Mouse (Mus musculus): ENCODE measurements around the gene Mcm6.
"Not testable (repeated sequence)": the region's sequence is repeated elsewhere in the genome, so short reads cannot be mapped to it uniquely, and the experiment has no call there.

Gene Mcm6

DNA sequence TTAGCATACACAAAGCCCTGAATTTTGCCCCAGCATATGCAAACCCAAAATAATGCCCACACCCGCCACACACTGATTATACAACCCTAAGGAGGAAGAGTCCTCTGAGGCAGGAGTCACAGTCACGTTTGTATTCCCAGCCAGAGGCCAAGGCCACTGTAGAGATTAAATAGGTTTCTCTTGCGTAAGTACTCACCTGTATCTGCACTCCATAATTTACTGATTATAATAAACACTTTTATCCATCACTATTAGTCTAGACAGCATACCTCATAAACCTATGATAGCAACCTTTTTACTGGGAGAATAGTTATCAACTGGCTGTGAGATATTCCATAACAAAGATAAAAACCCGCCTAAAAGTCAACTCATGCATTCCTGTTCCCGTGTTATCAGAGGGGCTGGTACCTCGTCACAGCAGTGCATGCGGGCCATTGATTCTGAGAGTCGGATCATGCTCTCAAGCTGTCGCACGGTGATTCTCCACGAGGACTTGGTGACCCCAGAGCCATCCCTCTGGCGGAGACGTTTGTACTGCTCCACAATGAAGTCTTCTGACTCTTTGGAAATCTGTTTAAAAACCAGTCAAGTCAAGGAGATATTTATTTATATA is 21.6 kb downstream of the Mcm6 start:
- no peak for DNase-seq (ENCODE audit: extremely low read depth, insufficient read length, low spot score)

GRCm38 (mm10) chr1:128330313-128330712 is 29.2 kb downstream of the Mcm6 start:
- DNase-seq (ENCODE audit: extremely low read depth, insufficient read length, low spot score), result no peak

- no peak for DNase-seq (ENCODE audit: extremely low read depth, insufficient read length, low spot score)
These were observed 31.2 kb downstream of the Mcm6 start, which contains the start of gene Lct for GRCm38 (mm10) chr1:128328218-128328617. Gene Lct (minus strand): TSS chr1:128328318.

DNA sequence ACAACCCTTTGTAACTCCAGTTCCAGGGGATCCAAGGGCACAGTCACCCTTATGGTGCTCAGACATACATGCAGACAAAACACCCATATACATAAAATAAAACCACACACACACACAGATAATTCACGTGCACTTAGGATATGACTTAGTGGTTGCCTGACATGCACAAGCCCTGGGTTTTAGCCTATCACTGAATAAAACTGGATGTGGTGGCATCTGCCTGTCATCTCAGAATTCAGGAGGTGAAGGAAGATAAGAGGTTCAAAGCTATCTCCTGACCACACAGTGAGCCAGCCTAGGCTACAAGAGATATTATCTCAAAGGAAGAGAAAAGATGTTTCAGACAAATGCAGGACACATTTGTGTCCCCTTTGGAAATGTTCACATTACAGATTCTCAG is 32.3 kb downstream of the Mcm6 start:
- DNase-seq (ENCODE audit: extremely low read depth, insufficient read length, low spot score), result no peak

- DNase-seq (ENCODE audit: extremely low read depth, insufficient read length, low spot score), result no peak
These were observed 34.7 kb downstream of the Mcm6 start for GRCm38 (mm10) chr1:128324776-128325175.

- DNase-seq (ENCODE audit: extremely low read depth, insufficient read length, low spot score), result no peak
These were observed 36.3 kb downstream of the Mcm6 start for GRCm38 (mm10) chr1:128323026-128323643.

GRCm38 (mm10) chr1:128319266-128319665 is 40.2 kb downstream of the Mcm6 start:
- not testable (repeated sequence) for DNase-seq (ENCODE audit: extremely low read depth, insufficient read length, low spot score)

- DNase-seq (ENCODE audit: extremely low read depth, insufficient read length, low spot score), result no peak
These were observed 44.8 kb downstream of the Mcm6 start for GRCm38 (mm10) chr1:128314665-128315064.

GRCm38 (mm10) chr1:128309043-128309442 is 50.4 kb downstream of the Mcm6 start:
- no peak for DNase-seq (ENCODE audit: extremely low read depth, insufficient read length, low spot score)

GRCm38 (mm10) chr1:128303900-128304299 is 55.6 kb downstream of the Mcm6 start:
- no peak for DNase-seq (ENCODE audit: extremely low read depth, insufficient read length, low spot score)

DNA sequence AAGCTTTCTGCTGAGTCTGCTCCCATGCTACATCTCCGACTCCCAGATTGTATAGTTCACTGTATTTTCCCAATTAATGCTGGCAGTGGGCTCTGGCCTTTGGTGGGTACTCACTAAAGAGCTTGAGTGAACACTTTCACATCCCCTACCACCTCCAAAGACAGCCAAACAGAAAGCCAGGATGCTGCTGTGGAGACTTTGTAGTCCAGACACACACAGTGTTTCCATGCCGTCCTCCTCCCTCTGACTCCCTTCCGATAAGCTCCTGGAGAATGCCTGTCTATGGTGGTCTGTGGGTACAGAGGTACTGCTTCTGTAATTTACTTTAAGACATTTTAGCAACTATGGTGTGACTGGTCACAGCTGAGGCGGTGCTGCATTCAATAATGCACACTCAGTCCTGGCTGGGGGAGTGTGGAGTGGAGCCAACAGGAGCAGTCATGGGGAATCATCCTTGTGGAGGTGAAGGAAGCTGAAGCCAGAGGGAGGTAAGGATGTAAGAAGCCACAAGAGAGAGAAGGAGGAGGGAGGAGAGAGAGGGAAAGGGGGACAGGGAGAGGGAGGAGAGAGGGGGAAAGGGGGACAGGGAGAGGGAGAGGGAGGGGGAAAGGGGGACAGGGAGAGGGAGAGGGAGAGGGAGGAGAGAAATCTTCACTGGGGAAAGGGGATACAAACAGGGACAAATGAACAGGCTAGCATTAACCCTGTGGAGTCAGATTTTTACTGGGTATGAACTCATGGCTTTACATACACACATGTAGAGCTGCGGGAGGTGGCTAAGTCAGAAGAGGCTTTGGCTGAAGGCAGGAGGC is 63.5 kb downstream of the Mcm6 start:
- DNase-seq (ENCODE audit: extremely low read depth, insufficient read length, low spot score), result no peak

- no peak for DNase-seq (ENCODE audit: extremely low read depth, insufficient read length, low spot score)
These were observed 64.2 kb downstream of the Mcm6 start for GRCm38 (mm10) chr1:128295296-128295695.

DNA sequence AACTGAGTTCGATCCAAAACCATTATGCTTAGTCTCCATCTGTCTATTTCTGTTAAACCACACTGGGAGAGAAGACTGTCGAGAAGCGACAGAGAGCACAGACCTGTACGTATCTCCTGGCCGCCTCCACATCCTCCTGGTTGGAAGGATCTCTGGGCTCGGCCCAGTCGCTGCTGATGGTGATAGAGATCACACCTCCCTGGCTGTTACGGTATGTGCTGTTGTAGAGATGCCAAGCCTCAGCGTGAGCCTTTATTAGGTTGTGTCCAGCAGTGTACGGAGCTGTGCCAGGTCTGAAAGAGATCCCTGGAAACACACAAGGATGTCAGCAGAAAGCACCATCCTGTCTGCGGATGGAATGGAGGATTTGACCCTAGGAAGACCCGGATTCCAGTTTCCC is 65.9 kb downstream of the Mcm6 start:
- no peak for DNase-seq (ENCODE audit: extremely low read depth, insufficient read length, low spot score)

DNA sequence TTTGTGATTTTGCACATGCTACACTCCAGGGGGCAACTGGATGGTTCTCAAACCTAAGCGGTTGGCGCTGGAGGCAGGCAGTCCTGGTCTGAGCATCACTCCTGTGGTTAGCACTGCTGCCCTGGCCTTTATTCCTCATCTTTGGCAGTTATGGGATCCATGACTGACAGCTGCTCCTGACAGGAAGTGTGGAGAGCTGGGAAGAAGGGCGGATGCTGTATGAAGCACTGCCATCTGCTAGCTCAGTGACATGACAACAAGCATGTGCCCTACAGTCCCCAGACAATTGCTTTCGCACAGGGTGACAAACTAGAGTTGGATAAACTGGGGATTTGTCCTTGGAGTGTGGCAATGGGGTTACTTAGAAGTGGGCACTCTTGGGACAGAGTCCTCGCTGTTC is 69.2 kb downstream of the Mcm6 start:
- no peak for DNase-seq (ENCODE audit: extremely low read depth, insufficient read length, low spot score)

- DNase-seq (ENCODE audit: extremely low read depth, insufficient read length, low spot score), result no peak
These were observed 74.3 kb downstream of the Mcm6 start for GRCm38 (mm10) chr1:128285136-128285535.

- no peak for DNase-seq (ENCODE audit: extremely low read depth, insufficient read length, low spot score)
These were observed 75.2 kb downstream of the Mcm6 start for GRCm38 (mm10) chr1:128284157-128284690.

- no peak for DNase-seq (ENCODE audit: extremely low read depth, insufficient read length, low spot score)
These were observed 76.5 kb downstream of the Mcm6 start for GRCm38 (mm10) chr1:128282924-128283323.

DNA sequence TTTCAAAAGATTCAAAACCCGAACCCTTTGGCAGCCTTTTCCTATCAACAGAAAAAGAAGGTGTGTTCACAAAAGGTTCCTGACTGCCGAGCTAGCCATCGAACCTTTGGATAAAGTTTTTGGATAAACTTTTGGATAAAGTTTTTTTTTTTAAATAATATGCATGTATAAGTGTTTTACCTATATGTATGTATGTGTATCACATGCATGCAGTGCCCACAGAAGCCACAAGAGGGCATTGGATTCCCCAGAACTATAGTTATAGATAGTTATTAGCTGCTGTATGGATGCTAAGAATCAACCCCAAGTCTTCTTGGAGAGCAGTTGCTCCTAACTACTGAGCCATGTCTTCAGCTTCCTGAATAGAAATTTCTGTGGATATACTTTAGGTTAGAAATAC is 77.7 kb downstream of the Mcm6 start:
- no peak for DNase-seq (ENCODE audit: extremely low read depth, insufficient read length, low spot score)

All from 3134 (cell line).